Mouse (Mus musculus) CH12.LX (cell line): Measurements from ENCODE around the gene Kat7. TPM values are rescaled to one million over a fixed set of nuclear protein-coding genes. Genes with fewer than 3 reads are reported as not detected.

Experiments used
- DNase-seq: peaks from one replicate; pipeline ENCODE4 v3.0.0-alpha.2; 2013; ENCODE audit errors: extremely low read depth
- H3K27ac ChIP-seq: 2 replicates; pipeline ENCODE4 v1.5.1; 2012; ENCODE audit warnings: low read depth, mild to moderate bottlenecking, control low read depth, moderate library complexity; ENCODE audit not compliant: insufficient read depth
- H3K27me3 ChIP-seq: replicated peaks from 2 replicates; pipeline ENCODE3; 2012; ENCODE audit warnings: inconsistent platforms
- H3K36me3 ChIP-seq, 2 experiments: replicated peaks in 1 of 2; 2 replicates each; pipeline versions ENCODE3 to v1.6.1; 2012; ENCODE audit warnings: inconsistent platforms in 1 of 2, low read length in 1 of 2, mild to moderate bottlenecking in 1 of 2, mixed read lengths in 1 of 2, moderate library complexity in 1 of 2; ENCODE audit not compliant: control insufficient read depth in 1 of 2, insufficient read depth in 1 of 2
- H3K4me1 ChIP-seq, 2 experiments: 2 replicates each; pipeline ENCODE4 v1.6.1; 2012; ENCODE audit warnings: inconsistent platforms in 1 of 2, moderate library complexity in 1 of 2; ENCODE audit not compliant: insufficient read depth in 2 of 2, control insufficient read depth in 1 of 2
- H3K4me2 ChIP-seq: 2 replicates; pipeline ENCODE4 v1.6.1; 2012; ENCODE audit warnings: low read depth, mild to moderate bottlenecking, control low read depth; ENCODE audit not compliant: poor library complexity, insufficient read depth, severe bottlenecking
- H3K4me3 ChIP-seq, 3 experiments: fragments of 150-350 bp in 1 of 3; sonication (generic) in 1 of 3; replicated peaks in 1 of 3; 2 replicates each; pipeline versions ENCODE3 to v1.5.1; 2011 to 2012; ENCODE audit warnings: low read depth in 2 of 3, low read length in 2 of 3, mild to moderate bottlenecking in 2 of 3, moderate library complexity in 2 of 3, control low read depth in 1 of 3, improper control_type of control experiment in 1 of 3, inconsistent platforms in 1 of 3, mixed read lengths in 1 of 3; ENCODE audit not compliant: poor library complexity in 1 of 3
- H3K79me2 ChIP-seq: replicated peaks from 2 replicates; pipeline ENCODE4 v1.6.1; 2012; ENCODE audit warnings: mild to moderate bottlenecking, moderate library complexity; ENCODE audit not compliant: control insufficient read depth, poor library complexity, insufficient read depth, severe bottlenecking; ENCODE audit errors: extremely low read depth
- H3K9ac ChIP-seq: 2 replicates; pipeline ENCODE4 v1.6.1; 2012; ENCODE audit warnings: low read depth, mild to moderate bottlenecking, control low read depth, moderate library complexity; ENCODE audit not compliant: insufficient read depth
- H3K9me3 ChIP-seq: replicated peaks from 2 replicates; pipeline ENCODE3; 2012; ENCODE audit warnings: low read length, inconsistent platforms, mixed read lengths
- BHLHE40 ChIP-seq: IDR thresholded peaks from 2 replicates; pipeline ENCODE4 v1.6.1; 2011; ENCODE audit warnings: mild to moderate bottlenecking, low read depth, low read length, improper control_type of control experiment
- CHD2 ChIP-seq: IDR thresholded peaks from 2 replicates; pipeline ENCODE4 v1.6.1; 2011; ENCODE audit warnings: low read length, improper control_type of control experiment
- ELF1 ChIP-seq: IDR thresholded peaks from 2 replicates; pipeline ENCODE4 v1.6.1; 2014; ENCODE audit warnings: low read depth, mild to moderate bottlenecking, inconsistent platforms, low read length, improper control_type of control experiment
- EP300 ChIP-seq: IDR thresholded peaks from 2 replicates; pipeline ENCODE4 v1.6.1; 2011; ENCODE audit warnings: low read length, improper control_type of control experiment
- ETS1 ChIP-seq: conservative IDR thresholded peaks from 2 replicates; pipeline ENCODE4 v1.6.1; 2012; ENCODE audit warnings: low read depth, mild to moderate bottlenecking, inconsistent platforms, low read length, improper control_type of control experiment, moderate library complexity
- JUND ChIP-seq: conservative IDR thresholded peaks from 2 replicates; pipeline ENCODE4 v1.6.1; 2011; ENCODE audit warnings: low read depth, low read length, improper control_type of control experiment
- MAX ChIP-seq: IDR thresholded peaks from 2 replicates; pipeline ENCODE4 v1.6.1; 2011; ENCODE audit warnings: low read length, improper control_type of control experiment
- MAZ ChIP-seq: IDR thresholded peaks from 2 replicates; pipeline ENCODE4 v1.6.1; 2012; ENCODE audit warnings: low read depth, mild to moderate bottlenecking, inconsistent platforms, low read length, improper control_type of control experiment, moderate library complexity
- MEF2A ChIP-seq: IDR thresholded peaks from 2 replicates; pipeline ENCODE4 v1.6.1; 2014; ENCODE audit warnings: low read depth, mild to moderate bottlenecking, inconsistent platforms, low read length, improper control_type of control experiment, borderline replicate concordance
- NELFE ChIP-seq: IDR thresholded peaks from 2 replicates; pipeline ENCODE4 v1.6.1; 2011; ENCODE audit warnings: low read depth, low read length, improper control_type of control experiment
- NRF1 ChIP-seq: IDR thresholded peaks from 2 replicates; pipeline ENCODE4 v1.6.1; 2014; ENCODE audit warnings: low read depth, mild to moderate bottlenecking, inconsistent platforms, low read length, improper control_type of control experiment, moderate library complexity
- PAX5 ChIP-seq: IDR thresholded peaks from 2 replicates; pipeline ENCODE4 v1.6.1; 2012; ENCODE audit warnings: low read length, inconsistent platforms, mixed read lengths
- RAD21 ChIP-seq: IDR thresholded peaks from 2 replicates; pipeline ENCODE4 v1.6.1; 2011; ENCODE audit warnings: low read depth, mild to moderate bottlenecking, low read length, improper control_type of control experiment, moderate library complexity
- SMC3 ChIP-seq: IDR thresholded peaks from 2 replicates; pipeline ENCODE4 v1.6.1; 2011; ENCODE audit warnings: low read depth, low read length, improper control_type of control experiment
- TBP ChIP-seq: conservative IDR thresholded peaks from 2 replicates; pipeline ENCODE4 v1.6.1; 2011; ENCODE audit warnings: low read depth, low read length, improper control_type of control experiment
- TCF12 ChIP-seq: IDR thresholded peaks from 2 replicates; pipeline ENCODE4 v1.6.1; 2014; ENCODE audit warnings: low read depth, mild to moderate bottlenecking, inconsistent platforms, low read length, improper control_type of control experiment
- ZC3H11A ChIP-seq: IDR thresholded peaks from 2 replicates; pipeline ENCODE4 v1.6.1; 2012; ENCODE audit warnings: low read depth, mild to moderate bottlenecking, inconsistent platforms, low read length, improper control_type of control experiment
- ZKSCAN1 ChIP-seq: IDR thresholded peaks from 2 replicates; pipeline ENCODE4 v1.6.1; 2012; ENCODE audit warnings: low read depth, inconsistent platforms, low read length, improper control_type of control experiment, borderline replicate concordance
- dilution Hi-C: fragments of 300-500 bp; cut with MboI; formaldehyde crosslinking; loops from 2 replicates; pipeline ENCODE4 v1.14.3; 2020; ENCODE audit warnings: low sequenced_read_pairs; ENCODE audit not compliant: extremely low pct_unique_long_range_greater_than_20kb, extremely low pct_ligation_motif_present
- in situ Hi-C: fragments of 300-500 bp; cut with MboI; formaldehyde crosslinking; loops from 3 replicates; pipeline ENCODE4 v1.14.3; 2019; ENCODE audit warnings: low sequenced_read_pairs, low pct_ligation_motif_present, low pct_unique_long_range_greater_than_20kb, mixed read lengths
- polyA plus RNA-seq: library from polyadenylated mRNA; unstranded; fragments of >175 nt; gene quantifications from 2 replicates; pipeline ENCODE4 v1.2.1, GENCODE M21; 2012; ENCODE audit warnings: low read depth; ENCODE audit not compliant: insufficient read length
- total RNA-seq, 2 experiments: library from RNA; depleted of rRNA; stranded (reverse); fragments of 300-350 nt in 1 of 2; fragments of >200 nt in 1 of 2; gene quantifications; 2 replicates each; pipeline ENCODE4 v1.2.3; 2012 to 2014

Kat7 gene
- total and polyA plus RNA-seq, 3 experiments: 59.5 to 90.2 (median 66.7) TPM

GRCm38 (mm10) chr11:95315215-95315955 lies 5.3 kb upstream of the Kat7 start:
- no peaks in the 10 kb centered on the region for H3K9me3 ChIP-seq
- dilution Hi-C loops: no loop called here
- no peak for TF ChIP-seq ZKSCAN1
- TF ChIP-seq BHLHE40: no peak
- TF ChIP-seq TBP: no peak
- TF ChIP-seq PAX5: no peak
- TF ChIP-seq MEF2A: no peak
- TF ChIP-seq MAX: no peak
- TF ChIP-seq SMC3: no peak
- no peak for TF ChIP-seq RAD21
- no peak for TF ChIP-seq NRF1
- no peak for TF ChIP-seq TCF12
- TF ChIP-seq JUND: no peak
- no peak for TF ChIP-seq MAZ
- no peak for TF ChIP-seq ELF1
- no peak for TF ChIP-seq EP300
- no peak for TF ChIP-seq ETS1
- no peak for TF ChIP-seq ZC3H11A
- no peak for TF ChIP-seq CHD2
- TF ChIP-seq, all 38 proteins: peak for 0
- Histone ChIP-seq H3K27ac (no peak overlapping the region), H3K79me2 (no peaks in the 10 kb centered on the region; the same call in 1 of the 2 replicates), H3K4me1 (peaks cover 0 to 10% of the 10 kb centered on the region in 2 experiments; a peak in 2 of 4 replicates), H3K4me2 (no peak overlapping the region), H3K4me3 (no peak overlapping the region), H3K36me3 (no peaks in the 10 kb centered on the region), H3K9ac (no peak overlapping the region), H3K27me3 (no peaks in the 10 kb centered on the region)
- DNase-seq: no peak
- in situ Hi-C loops: no loop called here

- H3K27me3 ChIP-seq: no peaks in the 10 kb centered on the region
- dilution Hi-C loops: no loop called here
- in situ Hi-C loops: no loop called here
- no peak for DNase-seq
- H3K27ac ChIP-seq: no peak overlapping the region
- peak overlapping the region; percentile 69 to 99 (median 85) for H3K4me3 ChIP-seq
- peak overlapping the region; percentile 91 for H3K4me2 ChIP-seq
- H3K79me2 ChIP-seq: peaks cover 30% of the 10 kb centered on the region
- no peaks in the 10 kb centered on the region for H3K9me3 ChIP-seq
- H3K9ac ChIP-seq: peak overlapping the region; percentile 85
- peaks cover 0 to 15% of the 10 kb centered on the region in 2 experiments for H3K36me3 ChIP-seq
- H3K4me1 ChIP-seq: peaks cover 5 to 27% of the 10 kb centered on the region in 2 experiments; a peak in 3 of 4 replicates
- TF ChIP-seq NELFE: no peak
These were observed 1.4 kb upstream of the Kat7 start for GRCm38 (mm10) chr11:95311425-95311807.
